Mouse (Mus musculus) lung, postnatal 10 days (tissue): ENCODE measurements around the gene Mcemp1.

Experiments
- DNase-seq: peaks from one replicate; pipeline ENCODE4 v3.0.0; 2021

The Mcemp1 gene

GRCm38 (mm10) chr8:3674671-3675070 lies 9.1 kb downstream of the Mcemp1 start:
- no peak for DNase-seq

- peak; percentile 95 for DNase-seq
These were observed 10.8 kb downstream of the Mcemp1 start, which contains the start of gene Trappc5 for GRCm38 (mm10) chr8:3676131-3676992. Trappc5 (plus strand) TSS chr8:3676299.

GRCm38 (mm10) chr8:3676993-3677579 lies 11.5 kb downstream of the Mcemp1 start:
- DNase-seq = peak; percentile 33

- no peak for DNase-seq
These were observed 13.3 kb downstream of the Mcemp1 start for GRCm38 (mm10) chr8:3678831-3679230.

- DNase-seq = no peak
These were observed 13.7 kb downstream of the Mcemp1 start for GRCm38 (mm10) chr8:3679236-3679635.

- no peak for DNase-seq
These were observed 14.1 kb downstream of the Mcemp1 start for GRCm38 (mm10) chr8:3679656-3680055.

GRCm38 (mm10) chr8:3682435-3682834 lies 16.9 kb downstream of the Mcemp1 start:
- DNase-seq = no peak

- DNase-seq = no peak
These were observed 18.0 kb downstream of the Mcemp1 start for GRCm38 (mm10) chr8:3683408-3684176.

GRCm38 (mm10) chr8:3684530-3684929 lies 19.0 kb downstream of the Mcemp1 start:
- DNase-seq = no peak

- no peak for DNase-seq
These were observed 19.9 kb downstream of the Mcemp1 start for GRCm38 (mm10) chr8:3685422-3685821.

GRCm38 (mm10) chr8:3687537-3687936 lies 22.0 kb downstream of the Mcemp1 start:
- no peak for DNase-seq

GRCm38 (mm10) chr8:3690774-3691173 lies 25.2 kb downstream of the Mcemp1 start:
- no peak for DNase-seq

GRCm38 (mm10) chr8:3694121-3694520 lies 28.6 kb downstream of the Mcemp1 start, which contains the start of gene Fcer2a:
Fcer2a (minus strand) TSS chr8:3694175.
- DNase-seq = no peak

GRCm38 (mm10) chr8:3701491-3701890 lies 35.9 kb downstream of the Mcemp1 start:
- DNase-seq = peak; percentile 26

- DNase-seq = peak; percentile 21
These were observed 40.2 kb downstream of the Mcemp1 start for GRCm38 (mm10) chr8:3705711-3706110.

GRCm38 (mm10) chr8:3707611-3708010 lies 42.1 kb downstream of the Mcemp1 start:
- no peak for DNase-seq

- DNase-seq = no peak
These were observed 44.8 kb downstream of the Mcemp1 start for GRCm38 (mm10) chr8:3710312-3710711.

- no peak for DNase-seq
These were observed 46.1 kb downstream of the Mcemp1 start for GRCm38 (mm10) chr8:3711646-3712045.

GRCm38 (mm10) chr8:3717321-3717954 lies 51.9 kb downstream of the Mcemp1 start:
- DNase-seq = no peak

- DNase-seq = peak; percentile 77
These were observed 53.0 kb downstream of the Mcemp1 start for GRCm38 (mm10) chr8:3718559-3718958.
